ENCODE assay signal across 22 mouse cellular contexts in the genomic region with DNA sequence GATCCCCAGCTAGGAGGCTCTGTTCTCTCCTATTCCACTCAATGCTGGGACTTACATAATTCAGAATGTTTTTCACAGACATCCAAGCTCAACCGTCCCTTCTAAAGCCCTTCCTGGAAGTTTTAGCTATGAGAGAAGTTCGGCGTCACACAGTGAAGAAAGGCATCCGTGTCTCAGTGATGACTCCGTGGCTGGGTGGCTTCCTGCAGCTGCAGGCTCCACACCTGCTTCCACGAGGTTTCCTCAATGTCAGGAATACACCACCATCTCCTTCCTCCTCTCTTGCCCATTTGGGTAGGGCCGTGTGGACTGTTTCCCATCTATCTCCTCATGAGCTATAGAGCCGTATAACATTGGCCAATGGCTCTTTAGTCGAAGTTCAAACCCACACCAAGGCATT. TPM values are rescaled to one million over a fixed set of nuclear protein-coding genes. Genes with fewer than 3 reads are reported as not detected.
DNase-seq lines count a peak whose midpoint lies in the region; ATAC-seq and TF ChIP-seq lines count a peak whose summit lies in the region.
"Had no signal": no experiment of that assay in that cellular context is flagged by ENCODE, and none has a peak within 500 bp of the region (broad histone marks: within the 10 kb centered on the region; RNA-seq: fewer than 3 reads in every experiment).

No protein-coding gene starts in this region.

- H3K9me3 ChIP-seq in heart, embryonic 12.5 days (replicated peaks) = no peaks in the 10 kb centered on the region
- H3K9me3 ChIP-seq in liver, postnatal 0 days (ENCODE audit: low read length) = no peaks in the 10 kb centered on the region
- H3K9me3 ChIP-seq in liver, embryonic 11.5 days (ENCODE audit: control insufficient read depth, low read length) = no peaks in the 10 kb centered on the region
- H3K9me3 ChIP-seq: embryonic facial prominence, embryonic 12.5 days; forebrain, embryonic 13.5 days; heart, embryonic 10.5 days; hindbrain, embryonic 15.5 days; limb, embryonic 10.5 days; megakaryocyte, embryonic 14.5 days; neural tube, embryonic 15.5 days had no signal

- H3K36me3 ChIP-seq in heart, adult 2 months (ENCODE audit: control insufficient read depth, insufficient read depth, low read length) = peaks cover 3% of the 10 kb centered on the region; the same call in 1 of the 2 replicates
- no peaks in the 10 kb centered on the region for H3K36me3 ChIP-seq in heart, embryonic 12.5 days
- no peaks in the 10 kb centered on the region for H3K36me3 ChIP-seq in liver, postnatal 0 days (replicated peaks; ENCODE audit: insufficient read depth, low read length)
- no peaks in the 10 kb centered on the region for H3K36me3 ChIP-seq in liver, embryonic 11.5 days (ENCODE audit: control insufficient read depth, insufficient read depth, low read length)
- H3K36me3 ChIP-seq: embryonic facial prominence, embryonic 12.5 days; heart, embryonic 10.5 days; hindbrain, embryonic 15.5 days; limb, embryonic 10.5 days; neural tube, embryonic 15.5 days had no signal

- TF ChIP-seq EP300 in heart, adult 2 months (IDR thresholded peaks at IDR 0.05; ENCODE audit: insufficient read depth, low read depth, low read length) = no peak
- no peak for TF ChIP-seq EP300 in liver, postnatal 0 days (IDR thresholded peaks at IDR 0.05; ENCODE audit: low read depth)

- peak overlapping the region; percentile 71; the same call in 1 of the 2 replicates for H3K27ac ChIP-seq in heart, adult 2 months
- no peak overlapping the region for H3K27ac ChIP-seq in heart, embryonic 12.5 days (ENCODE audit: poor library complexity, severe bottlenecking)
- H3K27ac ChIP-seq in liver, postnatal 0 days (ENCODE audit: low read depth) = peak overlapping the region; percentile 76; the same call in 1 of the 2 replicates
- H3K27ac ChIP-seq in liver, embryonic 11.5 days (ENCODE audit: low read depth, low read length) = no peak overlapping the region
- H3K27ac ChIP-seq: embryonic facial prominence, embryonic 12.5 days; heart, embryonic 10.5 days; limb, embryonic 10.5 days; neural tube, embryonic 15.5 days; stomach, postnatal 0 days had no signal

- 60% methylated on average over 9 of the region's 9 CpGs for WGBS in heart, adult 2 months
- WGBS in heart, embryonic 12.5 days = 74% methylated on average over 9 of the region's 9 CpGs
- WGBS in liver, postnatal 0 days (ENCODE audit: insufficient replicate concordance) = 56% methylated on average over 9 of the region's 9 CpGs
- 72% methylated on average over 9 of the region's 9 CpGs for WGBS in liver, embryonic 11.5 days

- no peak for ATAC-seq in heart, embryonic 12.5 days (ENCODE audit: insufficient number of reproducible peaks, low FRiP score)
- no peak for ATAC-seq in liver, postnatal 0 days
- no peak for ATAC-seq in liver, embryonic 11.5 days (replicated peaks; ENCODE audit: low FRiP score)
- ATAC-seq: forebrain, embryonic 13.5 days had no signal

- intact Hi-C loops in heart, adult 2 months (cut with DNase I) = loop anchor here (10.0 kb wide), 1 partner anchor 134 kb away; no protein-coding TSS in a partner anchor

- no peaks in the 10 kb centered on the region for H3K27me3 ChIP-seq in heart, adult 2 months (ENCODE audit: control insufficient read depth, insufficient read depth, low read length)
- H3K27me3 ChIP-seq in heart, embryonic 12.5 days (replicated peaks) = 0 out of 2 replicates have a peak, but pooled peaks cover 3% of the 10 kb centered on the region
- H3K27me3 ChIP-seq in liver, postnatal 0 days (ENCODE audit: insufficient read depth, low read length) = no peaks in the 10 kb centered on the region
- H3K27me3 ChIP-seq in liver, embryonic 11.5 days (replicated peaks; ENCODE audit: control insufficient read depth, insufficient read depth, low read length) = no peaks in the 10 kb centered on the region; the same call in 1 of the 2 replicates
- H3K27me3 ChIP-seq: embryonic facial prominence, embryonic 12.5 days; forebrain, embryonic 13.5 days; hindbrain, embryonic 15.5 days; neural tube, embryonic 15.5 days had no signal

- H3K4me2 ChIP-seq in heart, embryonic 12.5 days = no peak overlapping the region
- H3K4me2 ChIP-seq in liver, postnatal 0 days (ENCODE audit: low read depth, low read length) = no peak overlapping the region
- H3K4me2 ChIP-seq in liver, embryonic 11.5 days = no peak overlapping the region
- H3K4me2 ChIP-seq: embryonic facial prominence, embryonic 12.5 days; forebrain, embryonic 13.5 days; hindbrain, embryonic 15.5 days; neural tube, embryonic 15.5 days had no signal

- H3K4me1 ChIP-seq in heart, adult 2 months (ENCODE audit: control insufficient read depth, insufficient read depth, low read length) = peaks cover 36% of the 10 kb centered on the region
- peaks cover 17% of the 10 kb centered on the region for H3K4me1 ChIP-seq in heart, embryonic 12.5 days (replicated peaks)
- no peaks in the 10 kb centered on the region for H3K4me1 ChIP-seq in liver, postnatal 0 days (ENCODE audit: insufficient read depth)
- no peaks in the 10 kb centered on the region for H3K4me1 ChIP-seq in liver, embryonic 11.5 days (replicated peaks; ENCODE audit: control insufficient read depth, insufficient read depth, low read length)
- H3K4me1 ChIP-seq: megakaryocyte, embryonic 14.5 days had no signal

- no peak overlapping the region for H3K9ac ChIP-seq in heart, adult 2 months (ENCODE audit: low read depth, low read length)
- H3K9ac ChIP-seq in heart, embryonic 12.5 days = no peak overlapping the region
- H3K9ac ChIP-seq in liver, postnatal 0 days (replicated peaks) = no peak overlapping the region
- no peak overlapping the region for H3K9ac ChIP-seq in liver, embryonic 11.5 days (ENCODE audit: low read depth, low read length)
- H3K9ac ChIP-seq: embryonic facial prominence, embryonic 12.5 days; forebrain, embryonic 13.5 days; hindbrain, embryonic 15.5 days; neural tube, embryonic 15.5 days had no signal

- no peak overlapping the region for H3K4me3 ChIP-seq in heart, adult 2 months
- no peak overlapping the region for H3K4me3 ChIP-seq in heart, embryonic 12.5 days
- H3K4me3 ChIP-seq in liver, postnatal 0 days (ENCODE audit: low read depth, low read length) = no peak overlapping the region
- H3K4me3 ChIP-seq in liver, embryonic 11.5 days (ENCODE audit: low read depth, low read length) = no peak overlapping the region
- H3K4me3 ChIP-seq: embryonic facial prominence, embryonic 12.5 days; erythroblast, embryonic 14.5 days; forebrain, embryonic 13.5 days; heart, embryonic 10.5 days; hindbrain, embryonic 15.5 days; limb, embryonic 10.5 days; megakaryocyte, embryonic 14.5 days; myocyte; neural tube, embryonic 15.5 days had no signal

- no peak for TF ChIP-seq POLR2A in heart, adult 2 months (IDR thresholded peaks at IDR 0.05; ENCODE audit: insufficient read depth, low read depth, low read length)

- H3K79me2 ChIP-seq in heart, adult 2 months (replicated peaks; ENCODE audit: control insufficient read depth, insufficient read depth, low read length) = no peaks in the 10 kb centered on the region

- no peak for DNase-seq in heart, adult 2 months
- no peak for DNase-seq in liver, postnatal 0 days
- no peak for DNase-seq in liver, embryonic 11.5 days (ENCODE audit: low spot score)
- DNase-seq in induced T-regulatory cell, adult 2 months (ENCODE audit: low read depth) = peak; percentile 32
- DNase-seq in thymus, postnatal 14 days = peak; percentile 56
- DNase-seq in retina, postnatal 1 day = no peak
- DNase-seq in B cell, adult 2 months = no peak
- DNase-seq: adrenal gland, adult 8-10 months; cerebellum, adult 9-11 months; kidney, adult 11 months; midbrain, embryonic 14.5 days had no signal

- TF ChIP-seq CTCF in heart, adult 2 months (IDR thresholded peaks at IDR 0.05) = peak; percentile 31; the same call in 1 of the 2 replicates
- no peak for TF ChIP-seq CTCF in liver, postnatal 0 days (IDR thresholded peaks at IDR 0.05; ENCODE audit: low read depth)

RNA-seq across cellular contexts. Expression of a gene that starts 56.1 kb away (rescaled TPM):
- 10 to 100 TPM; 25.2 to 33.2 TPM for total RNA-seq in heart, adult 2 months (2021)
- polyA plus RNA-seq in heart, adult 2 months (2012; rRNA removed) = 34.4 and 42.7 TPM in 2 replicates
- polyA plus RNA-seq in heart, embryonic 12.5 days (2016; fragmentation: Nextera tagmentation; extraction: Ambion mirVana) = 25.2 and 26.7 TPM in 2 replicates
- polyA plus RNA-seq in liver, postnatal 0 days (2015; fragmentation: Nextera tagmentation; extraction: Ambion mirVana) = 4.0 and 5.7 TPM in 2 replicates
- 10.5 and 14.0 TPM in 2 replicates for polyA plus RNA-seq in liver, embryonic 11.5 days (2014; fragmentation: Nextera tagmentation; extraction: Ambion mirVana)

Comparison
In these comparisons a context has a peak if more than half of its experiments do, and no peak if none do; other contexts are left out.
1. H3K27ac ChIP-seq: peak in heart, adult 2 months (single experiment) and liver, postnatal 0 days (single experiment); none in heart, embryonic 12.5 days (single experiment) and liver, embryonic 11.5 days (single experiment).
2. DNase-seq: peak in induced T-regulatory cell, adult 2 months (single experiment) and thymus, postnatal 14 days (single experiment); none in heart, adult 2 months (0 of 2), liver, postnatal 0 days (single experiment), liver, embryonic 11.5 days (single experiment), retina, postnatal 1 day (single experiment) and B cell, adult 2 months (0 of 2).